Mouse (Mus musculus): ENCODE results near the gene Fars2. TPM values are rescaled to one million over a fixed set of nuclear protein-coding genes. Genes with fewer than 3 reads are reported as not detected.

Gene Fars2
- polyA plus RNA-seq, 1 experiment from 2014 or later = 30.5 TPM

- Histone ChIP-seq H3K27ac (ENCODE audit: low read depth, low read length) (no peak overlapping the region), H3K9me3 (ENCODE audit: control insufficient read depth, low read length) (no peaks in the 10 kb centered on the region), H3K27me3 (ENCODE audit: control insufficient read depth, insufficient read depth, low read length) (no peaks in the 10 kb centered on the region), H3K4me3 (ENCODE audit: low read depth, low read length) (no peak overlapping the region), H3K36me3 (ENCODE audit: control insufficient read depth, insufficient read depth, low read length) (no peaks in the 10 kb centered on the region), H3K4me2 (no peak overlapping the region), H3K9ac (ENCODE audit: low read length) (no peak overlapping the region), H3K4me1 (ENCODE audit: control insufficient read depth, insufficient read depth, low read length) (no peaks in the 10 kb centered on the region)
- DNase-seq (ENCODE audit: low spot score, missing footprints) (no peak), ATAC-seq (ENCODE audit: low FRiP score) (no peak)
- 85% methylated on average over 5 of the region's 5 CpGs for WGBS
Measured at GRCm38 (mm10) chr13:36477648-36478047, 360.4 kb downstream of the Fars2 start.

GRCm38 (mm10) chr13:36478243-36478642 lies 361.0 kb downstream of the Fars2 start:
- Histone ChIP-seq H3K27me3 (ENCODE audit: control insufficient read depth, insufficient read depth, low read length) (no peaks in the 10 kb centered on the region), H3K27ac (ENCODE audit: low read depth, low read length) (no peak overlapping the region), H3K4me3 (ENCODE audit: low read depth, low read length) (no peak overlapping the region), H3K36me3 (ENCODE audit: control insufficient read depth, insufficient read depth, low read length) (no peaks in the 10 kb centered on the region), H3K4me1 (ENCODE audit: control insufficient read depth, insufficient read depth, low read length) (no peaks in the 10 kb centered on the region), H3K9me3 (ENCODE audit: control insufficient read depth, low read length) (no peaks in the 10 kb centered on the region), H3K9ac (ENCODE audit: low read length) (no peak overlapping the region), H3K4me2 (no peak overlapping the region)
- no peak for ATAC-seq (ENCODE audit: low FRiP score)
- no peak for DNase-seq (ENCODE audit: low spot score, missing footprints)
- WGBS = 80% methylated on average over 3 of the region's 3 CpGs

GRCm38 (mm10) chr13:36480101-36480500 lies 362.9 kb downstream of the Fars2 start:
- Histone ChIP-seq H3K27me3 (ENCODE audit: control insufficient read depth, insufficient read depth, low read length) (no peaks in the 10 kb centered on the region), H3K4me1 (ENCODE audit: control insufficient read depth, insufficient read depth, low read length) (no peaks in the 10 kb centered on the region), H3K9ac (ENCODE audit: low read length) (no peak overlapping the region), H3K9me3 (ENCODE audit: control insufficient read depth, low read length) (no peaks in the 10 kb centered on the region), H3K27ac (ENCODE audit: low read depth, low read length) (no peak overlapping the region), H3K36me3 (ENCODE audit: control insufficient read depth, insufficient read depth, low read length) (no peaks in the 10 kb centered on the region), H3K4me3 (ENCODE audit: low read depth, low read length) (no peak overlapping the region), H3K4me2 (no peak overlapping the region)
- no peak for DNase-seq (ENCODE audit: low spot score, missing footprints)
- ATAC-seq (ENCODE audit: low FRiP score) = no peak
- 91% methylated on average over 2 of the region's 2 CpGs for WGBS

GRCm38 (mm10) chr13:36484391-36484790 lies 367.2 kb downstream of the Fars2 start:
- H3K27ac ChIP-seq (ENCODE audit: low read depth, low read length) = no peak overlapping the region
- no peak overlapping the region for H3K9ac ChIP-seq (ENCODE audit: low read length)
- no peaks in the 10 kb centered on the region for H3K36me3 ChIP-seq (ENCODE audit: control insufficient read depth, insufficient read depth, low read length)
- H3K27me3 ChIP-seq (ENCODE audit: control insufficient read depth, insufficient read depth, low read length) = no peaks in the 10 kb centered on the region
- no peak overlapping the region for H3K4me3 ChIP-seq (ENCODE audit: low read depth, low read length)
- no peak overlapping the region for H3K4me2 ChIP-seq
- WGBS = 96% methylated on average over 2 of the region's 2 CpGs
- H3K9me3 ChIP-seq (ENCODE audit: control insufficient read depth, low read length) = no peaks in the 10 kb centered on the region
- no peaks in the 10 kb centered on the region for H3K4me1 ChIP-seq (ENCODE audit: control insufficient read depth, insufficient read depth, low read length)
- ATAC-seq (ENCODE audit: low FRiP score) = no peak
- no peak for DNase-seq (ENCODE audit: low spot score, missing footprints)

- WGBS = 87% methylated on average over 11 of the region's 11 CpGs
- Histone ChIP-seq H3K9me3 (ENCODE audit: control insufficient read depth, low read length) (no peaks in the 10 kb centered on the region), H3K4me3 (ENCODE audit: low read depth, low read length) (no peak overlapping the region), H3K9ac (ENCODE audit: low read length) (no peak overlapping the region), H3K4me1 (ENCODE audit: control insufficient read depth, insufficient read depth, low read length) (no peaks in the 10 kb centered on the region), H3K36me3 (ENCODE audit: control insufficient read depth, insufficient read depth, low read length) (no peaks in the 10 kb centered on the region), H3K4me2 (no peak overlapping the region), H3K27me3 (ENCODE audit: control insufficient read depth, insufficient read depth, low read length) (no peaks in the 10 kb centered on the region), H3K27ac (ENCODE audit: low read depth, low read length) (no peak overlapping the region)
- no peak for DNase-seq (ENCODE audit: low spot score, missing footprints)
- ATAC-seq (ENCODE audit: low FRiP score) = no peak
Measured at GRCm38 (mm10) chr13:36486756-36487155, 369.5 kb downstream of the Fars2 start.

- H3K4me3 ChIP-seq (ENCODE audit: low read depth, low read length) = no peak overlapping the region
- H3K9me3 ChIP-seq (ENCODE audit: control insufficient read depth, low read length) = no peaks in the 10 kb centered on the region
- H3K36me3 ChIP-seq (ENCODE audit: control insufficient read depth, insufficient read depth, low read length) = no peaks in the 10 kb centered on the region
- no peak for DNase-seq (ENCODE audit: low spot score, missing footprints)
- H3K9ac ChIP-seq (ENCODE audit: low read length) = no peak overlapping the region
- H3K4me2 ChIP-seq = no peak overlapping the region
- no peak for ATAC-seq (ENCODE audit: low FRiP score)
- H3K4me1 ChIP-seq (ENCODE audit: control insufficient read depth, insufficient read depth, low read length) = no peaks in the 10 kb centered on the region
- no peak overlapping the region for H3K27ac ChIP-seq (ENCODE audit: low read depth, low read length)
- H3K27me3 ChIP-seq (ENCODE audit: control insufficient read depth, insufficient read depth, low read length) = no peaks in the 10 kb centered on the region
- whole genome bisulfite sequencing = 80% methylated on average over 2 of the region's 2 CpGs
Measured at GRCm38 (mm10) chr13:36489365-36489764, 372.2 kb downstream of the Fars2 start.

- no peak overlapping the region for H3K4me2 ChIP-seq
- H3K9ac ChIP-seq (ENCODE audit: low read length) = no peak overlapping the region
- no peak overlapping the region for H3K4me3 ChIP-seq (ENCODE audit: low read depth, low read length)
- H3K27me3 ChIP-seq (ENCODE audit: control insufficient read depth, insufficient read depth, low read length) = no peaks in the 10 kb centered on the region
- DNase-seq (ENCODE audit: low spot score, missing footprints) (no peak), ATAC-seq (ENCODE audit: low FRiP score) (no peak)
- no peaks in the 10 kb centered on the region for H3K4me1 ChIP-seq (ENCODE audit: control insufficient read depth, insufficient read depth, low read length)
- H3K27ac ChIP-seq (ENCODE audit: low read depth, low read length) = no peak overlapping the region
- H3K9me3 ChIP-seq (ENCODE audit: control insufficient read depth, low read length) = no peaks in the 10 kb centered on the region
- H3K36me3 ChIP-seq (ENCODE audit: control insufficient read depth, insufficient read depth, low read length) = no peaks in the 10 kb centered on the region
- 69% methylated on average over 7 of the region's 7 CpGs for WGBS
Measured at GRCm38 (mm10) chr13:36490612-36491011, 373.4 kb downstream of the Fars2 start.

GRCm38 (mm10) chr13:36492397-36492796 lies 375.2 kb downstream of the Fars2 start:
- WGBS = 77% methylated on average over 3 of the region's 3 CpGs
- Histone ChIP-seq H3K9me3 (ENCODE audit: control insufficient read depth, low read length) (no peaks in the 10 kb centered on the region), H3K27me3 (ENCODE audit: control insufficient read depth, insufficient read depth, low read length) (no peaks in the 10 kb centered on the region), H3K36me3 (ENCODE audit: control insufficient read depth, insufficient read depth, low read length) (no peaks in the 10 kb centered on the region), H3K4me2 (no peak overlapping the region), H3K9ac (ENCODE audit: low read length) (no peak overlapping the region), H3K27ac (ENCODE audit: low read depth, low read length) (no peak overlapping the region), H3K4me1 (ENCODE audit: control insufficient read depth, insufficient read depth, low read length) (no peaks in the 10 kb centered on the region), H3K4me3 (ENCODE audit: low read depth, low read length) (no peak overlapping the region)
- ATAC-seq (ENCODE audit: low FRiP score) = no peak
- no peak for DNase-seq (ENCODE audit: low spot score, missing footprints)

- H3K27me3 ChIP-seq (ENCODE audit: control insufficient read depth, insufficient read depth, low read length) = no peaks in the 10 kb centered on the region
- no peak overlapping the region for H3K4me2 ChIP-seq
- no peaks in the 10 kb centered on the region for H3K9me3 ChIP-seq (ENCODE audit: control insufficient read depth, low read length)
- H3K27ac ChIP-seq (ENCODE audit: low read depth, low read length) = no peak overlapping the region
- H3K9ac ChIP-seq (ENCODE audit: low read length) = no peak overlapping the region
- H3K36me3 ChIP-seq (ENCODE audit: control insufficient read depth, insufficient read depth, low read length) = no peaks in the 10 kb centered on the region
- ATAC-seq (ENCODE audit: low FRiP score) (no peak), DNase-seq (ENCODE audit: low spot score, missing footprints) (no peak)
- no peaks in the 10 kb centered on the region for H3K4me1 ChIP-seq (ENCODE audit: control insufficient read depth, insufficient read depth, low read length)
- WGBS = 86% methylated on average over 2 of the region's 2 CpGs
- H3K4me3 ChIP-seq (ENCODE audit: low read depth, low read length) = no peak overlapping the region
Measured at GRCm38 (mm10) chr13:36493294-36493693, 376.1 kb downstream of the Fars2 start.

GRCm38 (mm10) chr13:36493762-36494161 lies 376.6 kb downstream of the Fars2 start:
- Histone ChIP-seq H3K27ac (ENCODE audit: low read depth, low read length) (no peak overlapping the region), H3K4me3 (ENCODE audit: low read depth, low read length) (no peak overlapping the region), H3K9ac (ENCODE audit: low read length) (no peak overlapping the region), H3K4me2 (no peak overlapping the region), H3K27me3 (ENCODE audit: control insufficient read depth, insufficient read depth, low read length) (no peaks in the 10 kb centered on the region), H3K36me3 (ENCODE audit: control insufficient read depth, insufficient read depth, low read length) (no peaks in the 10 kb centered on the region), H3K4me1 (ENCODE audit: control insufficient read depth, insufficient read depth, low read length) (no peaks in the 10 kb centered on the region), H3K9me3 (ENCODE audit: control insufficient read depth, low read length) (no peaks in the 10 kb centered on the region)
- 86% methylated on average over 7 of the region's 7 CpGs for WGBS
- ATAC-seq (ENCODE audit: low FRiP score) (no peak), DNase-seq (ENCODE audit: low spot score, missing footprints) (no peak)

Data from midbrain, embryonic 11.5 days (tissue).